Mouse (Mus musculus): ENCODE measurements around the gene Gsdma. TPM values are rescaled to one million over a fixed set of nuclear protein-coding genes. Genes with fewer than 3 reads are reported as not detected.
"Not testable (repeated sequence)": the region's sequence is repeated elsewhere in the genome, so short reads cannot be mapped to it uniquely, and the experiment has no call there.

The Gsdma gene
- 0.11 TPM in 1 of 2 replicates, not detected in the other for total RNA-seq (2021)
- long read RNA-seq, experiment 1 = 0 reads
- long read RNA-seq, experiment 2 = 0 reads

DNA sequence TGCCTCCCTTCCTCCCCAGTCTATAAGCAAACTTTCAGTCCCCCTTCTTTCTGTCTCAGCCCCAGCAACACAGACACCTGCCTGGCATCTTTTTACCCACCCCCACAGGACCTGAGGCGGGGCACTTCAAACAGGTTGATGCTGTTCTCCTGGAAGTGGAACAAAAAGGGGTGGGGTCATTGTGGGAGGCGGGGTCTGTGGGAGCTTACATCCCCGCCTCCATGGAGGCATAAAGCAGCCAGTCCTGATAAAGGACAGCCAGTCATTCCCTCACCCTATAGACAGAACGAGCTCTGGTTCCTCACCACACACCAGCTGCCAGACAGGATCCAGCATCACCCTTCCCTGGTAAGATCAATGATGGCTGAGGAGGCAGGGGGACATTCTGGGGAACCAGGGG is at the start of gene Gsdma:
Gene Gsdma, plus strand, starts transcription at position 261 of the 400 bp plus-strand sequence.
- DNase-seq = no peak

DNA sequence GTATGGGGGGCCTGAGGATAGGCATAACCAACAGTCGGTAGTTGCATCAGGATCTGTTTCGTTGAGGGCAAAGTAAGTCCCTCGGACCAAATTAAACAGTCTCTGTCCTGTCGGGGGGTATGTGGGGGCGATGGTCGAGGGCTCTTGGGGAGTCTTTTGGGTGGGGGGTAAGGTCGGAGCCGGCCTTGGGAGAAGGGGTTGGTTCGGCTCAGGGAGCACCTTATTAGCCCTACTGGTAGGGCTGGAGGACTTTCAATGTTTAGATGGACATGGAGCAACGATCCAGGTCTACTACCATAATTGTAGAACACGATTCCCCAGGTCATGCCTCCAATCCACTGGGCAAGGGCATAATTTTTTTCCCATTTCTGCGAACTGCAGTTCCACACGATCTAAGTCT is 43.4 kb upstream of the Gsdma start:
- no peak for DNase-seq

DNA sequence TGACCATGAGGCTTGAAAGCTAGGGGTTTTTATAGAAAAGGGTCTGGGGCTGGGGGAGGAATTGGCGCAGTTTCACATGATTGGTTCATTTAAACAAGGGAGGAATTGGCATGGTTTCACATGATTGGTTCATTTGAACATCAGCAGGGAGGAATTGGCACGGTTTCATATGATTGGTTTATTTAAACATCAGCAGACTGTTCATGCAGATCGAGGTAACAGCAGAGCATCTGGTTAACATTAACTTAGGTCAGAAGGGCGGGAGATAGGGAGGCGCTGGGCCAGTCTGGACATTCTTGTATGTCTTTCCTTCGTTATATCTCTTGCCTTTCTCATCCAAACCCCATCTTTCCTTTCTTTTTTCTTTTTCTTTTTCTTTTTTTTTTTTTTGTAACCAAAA is 40.2 kb upstream of the Gsdma start:
- DNase-seq = not testable (repeated sequence)

DNA sequence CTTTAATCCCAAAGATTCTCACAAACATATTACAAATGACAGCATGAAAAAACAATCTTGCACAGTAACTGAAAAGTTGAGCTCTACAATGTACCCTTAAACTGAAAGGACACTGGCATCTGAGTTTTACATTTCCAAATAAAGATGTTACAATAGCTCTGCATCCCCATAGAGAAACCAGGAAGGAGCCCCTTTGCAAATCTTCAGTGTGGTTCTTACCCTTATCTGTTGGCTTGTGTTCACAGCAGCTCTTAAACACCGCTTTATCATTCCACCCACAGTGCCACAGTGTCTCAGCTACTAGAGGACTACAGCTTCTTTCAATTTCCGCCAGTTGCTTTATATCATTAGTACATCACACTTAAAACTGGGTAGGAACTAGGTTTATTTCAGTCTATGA is 39.8 kb upstream of the Gsdma start:
- DNase-seq = not testable (repeated sequence)

DNA sequence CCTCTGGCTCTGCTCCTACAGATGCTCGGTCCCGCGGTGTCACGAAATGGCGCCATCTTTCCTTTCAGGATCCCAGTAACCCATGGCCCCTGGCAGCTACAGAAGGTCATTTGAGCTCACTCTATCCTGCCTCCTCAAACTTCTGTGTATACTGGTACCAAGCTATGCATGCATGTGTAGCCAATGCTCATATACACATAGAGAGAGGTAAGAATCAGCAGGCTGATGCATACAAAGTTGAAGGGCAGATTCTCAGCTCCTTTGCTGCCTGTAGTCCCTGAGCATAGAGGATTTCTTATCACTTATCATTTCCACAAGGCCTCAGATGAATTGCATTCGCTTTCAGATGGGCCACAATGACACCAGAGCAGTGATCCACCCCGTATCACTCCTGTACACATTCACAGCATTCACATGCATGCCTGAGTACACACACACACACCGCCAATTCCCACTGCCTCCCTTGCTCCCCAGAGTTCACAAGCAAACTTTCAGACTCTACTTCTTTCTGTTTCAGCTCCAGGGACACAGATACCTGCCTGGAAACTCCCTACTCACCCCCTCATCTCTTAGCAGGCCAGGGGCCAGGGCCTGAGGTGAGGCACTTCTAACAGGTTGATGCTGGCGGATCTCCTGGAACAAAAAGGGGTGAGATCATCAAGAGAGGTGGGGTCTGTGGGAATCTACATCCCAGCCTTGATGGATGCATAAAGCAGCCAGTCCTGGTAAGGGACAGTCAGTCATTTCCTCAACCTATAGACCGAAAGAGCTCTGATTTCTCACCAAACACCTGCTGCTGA is 38.3 kb upstream of the Gsdma start, which contains the start of the genes Gm12355 and Gsdma3:
Gene Gm12355, minus strand, starts transcription at position 51 of the 800 bp plus-strand sequence.
Gene Gsdma3, plus strand, starts transcription at position 750 of the 800 bp plus-strand sequence.
- no peak for DNase-seq

DNA sequence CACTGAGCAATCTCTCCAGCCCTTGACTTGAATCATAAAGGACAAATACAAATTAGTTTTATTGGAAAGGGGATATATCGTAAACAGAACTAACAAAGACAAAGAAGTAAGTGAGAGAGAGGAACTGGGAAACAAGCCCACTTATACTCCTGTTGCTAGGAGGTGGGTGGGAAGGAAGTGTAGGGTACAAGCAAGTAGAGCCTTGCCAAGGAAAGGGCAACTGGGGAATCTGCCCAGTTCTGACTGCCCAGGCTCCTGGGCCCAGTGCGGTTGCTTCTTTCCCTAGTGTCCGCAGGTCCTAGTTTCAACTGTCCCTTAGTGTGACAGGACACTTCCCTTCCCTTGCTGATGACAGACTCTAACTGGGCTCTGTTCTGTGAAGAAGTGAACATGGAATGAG is 35.4 kb upstream of the Gsdma start:
- no peak for DNase-seq

DNA sequence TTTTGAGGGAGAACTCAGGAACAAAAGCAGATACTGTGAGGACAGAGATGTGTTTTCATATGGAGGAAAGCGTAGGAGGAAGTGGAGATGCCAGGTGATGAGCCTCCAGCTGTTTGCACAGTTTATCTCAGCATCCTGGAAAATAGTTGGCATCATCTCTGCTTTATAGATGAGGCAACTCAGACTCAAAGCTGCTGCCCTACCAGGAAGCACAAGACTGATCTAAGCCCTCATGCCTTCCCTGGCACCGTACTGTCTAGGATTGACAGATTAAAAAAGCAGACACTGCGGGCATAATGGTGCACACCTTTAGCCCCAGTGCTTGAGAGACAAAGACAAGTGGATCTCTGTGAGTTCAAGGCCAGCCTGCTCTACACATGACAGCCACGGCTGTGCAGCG is 33.5 kb upstream of the Gsdma start:
- DNase-seq = no peak

DNA sequence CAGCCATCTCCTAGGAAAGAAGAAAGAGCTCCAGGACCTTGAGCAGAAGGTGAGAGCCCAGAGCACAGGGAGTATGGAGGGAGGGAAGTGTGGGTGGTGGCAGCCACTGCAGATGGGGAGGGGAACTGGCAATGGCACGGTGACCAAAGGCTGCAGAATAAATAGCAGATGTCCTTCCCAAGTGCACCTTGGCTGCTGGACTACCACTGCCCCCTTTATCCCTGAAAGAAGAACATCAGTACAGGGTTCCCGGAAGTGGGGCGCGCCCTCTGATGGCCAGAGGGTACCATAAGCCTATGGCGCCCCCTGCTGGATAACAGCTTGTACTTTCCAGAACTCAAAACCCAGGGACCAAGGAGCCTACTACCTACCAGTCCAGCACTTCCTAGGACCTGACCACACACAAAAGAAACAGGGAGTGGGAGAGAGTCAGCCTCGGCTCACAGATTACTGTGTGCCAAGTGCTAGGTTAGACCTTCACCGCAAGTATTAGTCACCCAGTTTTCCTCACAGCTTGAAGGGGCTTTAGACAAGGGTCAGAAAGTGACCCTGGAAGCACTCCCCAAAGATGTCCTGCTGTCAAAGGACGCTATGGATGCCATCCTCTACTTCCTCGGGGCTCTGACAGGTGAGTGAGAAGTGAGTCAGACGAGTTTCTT is 28.7 kb upstream of the Gsdma start:
- DNase-seq = peak; percentile 58

DNA sequence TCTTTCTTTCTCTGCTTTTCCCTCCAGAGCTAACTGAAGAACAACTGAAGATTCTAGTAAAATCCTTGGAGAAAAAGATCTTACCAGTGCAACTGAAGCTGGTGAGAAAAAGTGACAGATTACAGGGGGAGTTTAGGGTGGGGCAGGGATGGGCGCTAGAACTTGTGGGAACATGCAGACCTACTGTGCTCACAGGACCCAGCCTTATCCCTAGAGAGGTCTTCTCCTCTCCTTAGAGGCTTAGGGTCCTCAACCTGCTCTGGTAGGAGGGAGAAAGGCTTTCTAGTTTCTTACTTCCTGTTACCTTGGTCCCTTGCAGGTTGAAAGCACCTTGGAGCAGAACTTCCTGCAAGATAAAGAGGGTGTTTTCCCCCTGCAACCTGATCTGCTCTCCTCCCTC is 26.6 kb upstream of the Gsdma start:
- no peak for DNase-seq

DNA sequence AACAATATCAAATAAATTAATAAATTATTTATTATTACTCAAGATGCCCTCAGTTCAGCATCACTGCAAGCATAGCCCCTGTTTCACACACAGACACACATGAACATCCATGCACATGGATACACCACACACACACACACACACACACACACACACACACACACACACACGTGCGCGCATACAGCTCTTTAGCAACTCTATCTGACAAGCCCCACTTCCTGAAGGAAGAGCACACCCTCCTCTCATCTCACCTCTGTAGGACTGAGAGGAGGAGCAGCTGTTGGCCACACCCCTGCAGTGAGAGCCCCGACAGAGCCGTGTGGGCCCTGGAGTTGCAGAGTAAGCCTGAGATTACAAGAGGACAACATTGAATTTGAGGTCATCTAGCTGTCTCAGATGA is 24.1 kb upstream of the Gsdma start:
- no peak for DNase-seq

DNA sequence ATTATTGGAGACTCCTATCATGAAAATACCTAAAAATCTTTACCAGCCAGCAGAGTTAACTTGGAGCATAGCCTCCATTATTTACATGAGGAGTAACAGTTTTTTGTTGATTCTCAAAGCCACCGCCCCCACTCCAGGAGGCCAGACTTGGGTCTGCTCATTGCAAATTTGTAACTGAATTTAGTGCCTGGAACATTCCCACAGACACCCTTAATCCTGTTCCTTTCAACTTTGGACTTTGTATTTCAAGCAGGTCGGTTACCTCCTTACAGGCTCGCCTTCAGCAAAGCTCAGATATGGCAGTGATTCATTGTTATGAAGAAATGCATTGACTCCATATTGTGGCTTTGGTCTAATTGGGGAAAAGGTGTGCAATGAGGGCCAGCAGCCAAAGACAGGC is 19.4 kb upstream of the Gsdma start:
- no peak for DNase-seq

DNA sequence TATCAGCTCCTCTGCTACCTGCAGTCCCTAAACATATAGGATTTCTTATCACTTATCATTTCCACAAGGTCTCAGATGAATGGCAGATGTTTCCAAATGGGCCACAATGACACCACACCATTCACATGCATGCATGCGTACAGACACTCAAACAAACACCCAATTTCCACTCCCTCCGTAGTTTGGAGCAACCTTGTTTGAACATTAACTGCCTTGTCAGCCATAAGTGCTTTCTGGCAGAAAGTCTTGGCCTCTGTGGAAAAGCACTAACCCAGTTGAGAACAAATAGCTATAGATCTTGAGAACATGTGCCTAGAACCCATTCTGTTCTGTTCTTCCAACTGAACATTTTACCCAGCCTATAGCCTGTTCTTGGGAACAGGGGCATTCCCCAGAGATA is 18.2 kb upstream of the Gsdma start:
- no peak for DNase-seq

DNA sequence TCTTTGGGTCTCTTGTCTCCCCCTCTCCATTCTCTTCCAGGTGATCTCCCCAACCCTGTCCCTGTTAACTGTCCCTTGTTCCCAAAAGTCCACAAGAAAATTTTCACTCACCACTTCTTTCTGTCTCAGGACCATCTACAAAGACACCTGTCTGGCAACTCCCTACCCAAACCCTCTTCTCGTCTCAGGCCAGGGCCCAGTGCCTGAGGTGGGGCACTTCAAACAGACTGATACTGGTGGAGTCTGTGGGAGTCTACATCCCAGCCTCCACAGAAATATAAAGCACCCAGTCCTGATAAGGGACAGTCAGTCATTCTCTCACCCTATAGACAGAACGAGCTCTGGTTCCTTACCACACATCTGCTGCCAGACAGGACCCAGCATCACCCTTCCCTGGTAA is 17.7 kb upstream of the Gsdma start, which contains the start of gene Gsdma2:
Gene Gsdma2, plus strand, starts transcription at position 301 of the 400 bp plus-strand sequence.
- no peak for DNase-seq

DNA sequence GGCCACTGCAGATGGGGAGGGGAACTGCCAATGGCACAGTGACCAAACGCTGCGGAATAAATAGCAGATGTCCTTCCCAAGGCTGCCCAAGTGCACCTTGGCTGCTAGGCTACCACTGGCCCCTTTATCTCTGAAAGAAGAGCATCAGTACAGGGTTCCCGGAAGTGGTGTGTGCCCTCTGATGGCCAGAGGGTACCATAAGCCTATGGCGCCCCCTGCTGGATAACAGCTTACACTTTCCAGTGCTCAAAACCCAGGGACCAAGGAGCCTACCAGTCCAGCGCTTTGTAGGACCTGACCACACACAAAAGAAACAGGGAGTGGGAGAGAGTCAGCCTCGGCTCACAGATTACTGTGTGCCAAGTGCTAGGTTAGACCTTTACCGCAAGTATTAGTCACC is 9.1 kb upstream of the Gsdma start:
- peak; percentile 80 for DNase-seq

DNA sequence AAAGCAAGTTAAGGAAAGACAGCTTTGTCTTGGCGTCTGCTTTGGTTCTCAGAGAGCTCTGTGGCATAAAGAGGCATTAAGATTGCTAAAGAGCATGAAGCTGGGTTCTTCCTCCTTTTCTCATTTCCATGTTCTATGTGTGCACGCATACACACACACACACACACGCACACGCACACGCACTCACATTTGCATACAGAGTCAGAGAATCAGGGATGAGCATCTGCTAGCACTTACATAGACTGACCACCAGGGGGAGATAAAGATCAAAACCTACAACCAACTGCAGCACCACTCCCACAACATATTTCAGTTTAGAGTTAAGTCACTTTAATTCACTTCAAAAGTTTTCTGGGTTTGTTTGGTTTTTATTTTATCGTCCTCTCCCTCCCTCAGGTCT is 3.6 kb upstream of the Gsdma start:
- DNase-seq = peak; percentile 55

DNA sequence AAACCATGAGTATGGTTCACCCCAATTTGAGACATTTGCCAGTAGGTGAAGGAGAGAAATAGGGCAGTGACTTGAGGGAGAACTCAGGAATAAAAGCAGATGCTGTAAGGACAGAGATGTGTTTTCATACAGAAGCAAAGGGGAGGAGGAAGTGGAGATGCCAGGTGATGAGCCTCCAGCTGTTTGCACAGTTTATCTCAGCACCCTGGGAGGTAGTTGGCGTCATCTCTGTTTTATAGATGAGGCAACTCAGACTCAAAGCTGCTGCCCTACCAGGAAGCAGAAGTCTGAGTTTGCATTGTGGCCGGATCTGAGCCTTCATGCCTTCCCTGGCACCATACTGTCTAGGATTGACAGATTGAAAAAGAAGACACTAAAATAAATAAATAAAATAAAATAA is 4.8 kb downstream of the Gsdma start:
- DNase-seq = no peak

DNA sequence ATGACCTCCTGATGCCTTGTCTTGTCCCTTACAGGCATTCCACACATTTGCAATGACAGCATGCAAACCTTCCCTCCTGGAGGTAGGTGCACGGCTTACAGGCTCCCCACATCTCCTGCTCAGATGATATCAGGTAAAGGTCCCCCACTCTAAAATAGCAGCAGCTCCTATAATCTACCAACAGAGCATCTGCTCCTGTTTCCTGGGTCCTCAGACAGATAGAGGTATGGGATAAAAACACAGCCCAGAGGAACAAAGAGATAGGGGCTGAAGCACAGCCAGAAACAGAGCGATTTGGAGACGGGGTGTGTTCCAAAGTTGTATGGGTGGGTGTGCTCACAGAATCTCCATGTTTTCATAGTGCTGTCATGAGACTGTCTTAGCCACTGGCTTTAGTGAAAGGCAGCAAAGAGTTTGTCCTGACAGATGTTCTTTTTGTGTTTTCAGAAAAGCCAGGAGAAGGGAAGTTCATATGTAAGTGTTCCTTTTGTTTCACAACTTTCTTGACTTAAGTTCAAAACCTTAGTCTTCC is 7.2 kb downstream of the Gsdma start:
- no peak for DNase-seq

DNA sequence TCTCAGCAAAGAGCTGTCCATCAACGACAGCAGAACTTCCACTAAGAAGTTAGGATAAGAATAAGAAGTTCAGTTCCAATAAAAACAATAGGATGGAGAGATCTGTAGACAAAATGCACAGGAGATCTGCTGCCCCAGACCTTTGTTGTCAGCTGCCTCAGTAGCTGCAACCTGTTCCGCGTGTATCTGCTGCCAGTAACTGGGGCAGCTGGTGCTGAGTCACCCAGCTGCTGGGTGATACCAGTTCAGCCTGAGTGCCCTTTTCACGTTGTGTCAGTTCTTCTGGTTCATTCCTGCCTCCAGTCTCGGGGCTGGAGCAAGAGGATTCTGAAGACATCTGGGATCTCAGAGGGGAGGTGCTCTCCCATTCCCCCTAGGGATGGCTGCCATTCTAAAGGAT is 7.7 kb downstream of the Gsdma start:
- peak; percentile 41 for DNase-seq

DNA sequence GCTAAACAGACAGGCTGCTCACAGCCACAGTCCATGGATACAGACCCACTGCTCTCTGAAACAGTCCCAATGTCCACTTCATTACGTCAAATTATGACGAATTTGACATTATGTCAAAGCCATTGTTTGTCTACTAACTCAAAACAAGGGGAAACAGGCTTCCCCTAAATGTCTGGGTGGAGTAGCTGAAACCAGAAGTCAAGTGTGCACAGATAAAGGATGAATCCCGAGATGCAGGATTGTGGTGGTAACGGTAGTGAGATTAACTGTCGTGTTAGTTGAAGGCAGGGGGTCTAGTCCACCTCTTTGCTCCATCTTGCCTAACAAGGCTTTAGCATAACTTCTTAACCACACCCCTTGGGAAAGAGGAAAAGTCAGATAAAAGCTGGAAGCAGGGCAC is 8.3 kb downstream of the Gsdma start:
- no peak for DNase-seq

DNA sequence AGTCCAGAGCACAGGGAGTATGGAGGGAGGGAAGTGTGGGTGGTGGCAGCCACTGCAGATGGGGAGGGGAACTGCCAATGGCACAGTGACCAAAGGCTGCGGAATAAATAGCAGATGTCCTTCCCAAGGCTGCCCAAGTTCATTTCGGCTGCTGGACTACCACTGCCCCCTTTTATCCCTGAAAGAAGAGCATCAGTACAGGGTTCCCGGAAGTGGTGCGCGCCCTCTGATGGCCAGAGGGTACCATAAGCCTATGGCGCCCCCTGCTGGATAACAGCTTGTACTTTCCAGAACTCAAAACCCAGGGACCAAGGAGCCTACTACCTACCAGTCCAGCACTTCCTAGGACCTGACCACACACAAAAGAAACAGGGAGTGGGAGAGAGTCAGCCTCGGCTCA is 9.0 kb downstream of the Gsdma start:
- peak; percentile 79 for DNase-seq

DNA sequence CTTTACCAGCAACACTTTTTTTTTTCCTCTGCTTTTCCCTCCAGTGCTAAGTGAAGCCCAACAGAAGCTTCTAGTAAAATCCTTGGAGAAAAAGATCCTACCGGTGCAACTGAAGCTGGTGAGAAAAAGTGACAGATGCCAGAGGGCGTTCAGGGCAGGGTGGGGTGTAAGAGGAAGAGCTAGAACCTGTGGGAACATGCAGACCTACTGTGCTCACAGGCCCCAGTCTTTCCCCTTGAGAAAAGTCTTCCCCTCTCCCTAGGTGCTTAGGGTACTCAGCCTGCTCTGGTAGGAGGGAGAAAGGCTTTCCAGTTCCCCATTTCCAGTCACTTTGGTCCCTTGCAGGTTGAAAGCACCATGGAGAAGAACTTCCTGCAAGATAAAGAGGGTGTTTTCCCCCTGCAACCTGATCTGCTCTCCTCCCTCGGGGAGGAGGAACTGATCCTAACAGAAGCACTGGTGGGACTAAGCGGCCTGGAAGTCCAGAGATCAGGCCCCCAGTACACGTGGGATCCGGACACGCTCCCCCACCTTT is 11.7 kb downstream of the Gsdma start:
- DNase-seq = no peak

DNA sequence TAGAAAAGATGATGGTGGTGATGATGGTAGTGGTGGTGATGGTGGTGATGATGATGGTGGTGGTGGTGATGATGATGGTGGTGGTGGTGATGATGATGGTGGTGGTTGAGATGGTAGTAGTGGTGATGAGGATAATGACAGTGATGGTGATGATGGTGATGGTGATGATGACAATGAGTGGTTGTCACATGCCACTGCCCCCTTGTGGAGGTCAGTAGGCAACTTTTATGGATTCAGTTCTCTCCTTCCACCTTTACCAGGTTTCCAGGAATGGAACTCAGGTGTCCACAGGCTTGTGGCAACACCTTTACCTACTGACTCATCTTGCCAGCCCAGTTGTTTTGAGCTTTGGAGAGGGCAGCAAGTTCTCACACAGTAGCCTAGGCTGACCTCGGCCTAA is 15.9 kb downstream of the Gsdma start:
- no peak for DNase-seq

DNA sequence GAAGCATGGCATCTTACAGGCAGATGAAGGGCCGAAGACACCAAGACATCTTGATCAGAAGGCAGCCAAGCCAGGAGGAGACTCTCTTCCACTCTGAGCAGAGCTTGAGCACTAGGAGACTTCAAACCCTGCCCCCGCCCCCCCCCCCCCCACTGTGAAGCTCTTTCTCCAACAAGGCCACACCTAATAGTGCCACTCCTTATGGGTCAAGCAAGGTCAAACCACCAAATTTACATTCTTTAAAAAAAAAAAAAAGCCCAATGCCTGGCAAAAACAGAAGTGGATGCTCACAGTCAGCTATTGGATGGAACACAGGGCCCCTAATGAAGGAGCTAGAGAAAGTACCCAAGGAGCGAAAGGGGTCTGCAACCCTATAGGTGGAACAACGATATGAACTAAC is 16.4 kb downstream of the Gsdma start:
- not testable (repeated sequence) for DNase-seq
